Mouse (Mus musculus): ENCODE data around the gene Gal3st3. TPM values are rescaled to one million over a fixed set of nuclear protein-coding genes. Genes with fewer than 3 reads are reported as not detected.
A peak's percentile ranks its signal among the peaks of the same experiment; 100 is the strongest.

The Gal3st3 gene
- polyA plus RNA-seq (2015; fragmentation: Nextera tagmentation; extraction: Ambion mirVana), result 7.4 and 8.9 TPM in 2 replicates

- 5% methylated on average over 32 of the region's 32 CpGs for WGBS
- Histone ChIP-seq H3K4me1 (peaks cover 40% of the 10 kb centered on the region), H3K9me3 (no peaks in the 10 kb centered on the region), H3K36me3 (peaks cover 4% of the 10 kb centered on the region), H3K27me3 (no peaks in the 10 kb centered on the region), H3K4me2 (peak within 1 kb of the TSS; percentile 85), H3K27ac (peak within 1 kb of the TSS; percentile 55; the same call in 1 of the 2 replicates), H3K4me3 (peak within 1 kb of the TSS; percentile 56), H3K9ac (peak within 1 kb of the TSS; percentile 78)
- ATAC-seq (ENCODE audit: insufficient number of reproducible peaks, insufficient read depth, low FRiP score, low TSS enrichment, low read depth), result no peak
These were observed at the start of gene Gal3st3 for GRCm38 (mm10) chr19:5297903-5298800. Gal3st3 (plus strand) TSS chr19:5298331.

DNA sequence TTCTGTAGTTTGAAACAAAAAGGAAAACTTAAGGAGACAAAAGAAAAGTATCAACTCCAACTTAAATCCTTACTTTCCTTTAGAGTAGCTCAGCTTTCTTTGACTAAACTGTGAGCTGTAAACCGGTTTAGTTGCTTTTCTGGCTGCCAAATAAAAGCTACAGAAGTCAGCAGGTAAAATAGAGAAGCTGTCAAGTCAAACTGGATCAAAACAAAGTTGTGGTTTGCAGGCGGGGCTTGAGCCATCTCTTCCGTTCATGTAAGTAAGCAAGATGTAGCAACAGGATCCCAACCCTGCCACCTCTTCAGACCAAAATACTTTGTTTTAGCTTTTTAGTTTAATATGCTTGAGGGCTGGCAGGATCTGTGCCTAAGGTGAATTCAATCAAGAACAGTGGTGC lies 41.0 kb upstream of the Gal3st3 start:
- ATAC-seq (ENCODE audit: insufficient number of reproducible peaks, insufficient read depth, low FRiP score, low TSS enrichment, low read depth), result no peak
- H3K9me3 ChIP-seq, result no peaks in the 10 kb centered on the region
- H3K4me1 ChIP-seq, result no peaks in the 10 kb centered on the region
- H3K4me3 ChIP-seq, result no peak overlapping the region
- H3K27me3 ChIP-seq, result no peaks in the 10 kb centered on the region
- no peak overlapping the region for H3K27ac ChIP-seq
- peaks cover 9% of the 10 kb centered on the region; the same call in 1 of the 2 replicates for H3K36me3 ChIP-seq
- WGBS, result 30% methylated on average over 3 of the region's 3 CpGs
- H3K9ac ChIP-seq, result no peak overlapping the region
- H3K4me2 ChIP-seq, result no peak overlapping the region

DNA sequence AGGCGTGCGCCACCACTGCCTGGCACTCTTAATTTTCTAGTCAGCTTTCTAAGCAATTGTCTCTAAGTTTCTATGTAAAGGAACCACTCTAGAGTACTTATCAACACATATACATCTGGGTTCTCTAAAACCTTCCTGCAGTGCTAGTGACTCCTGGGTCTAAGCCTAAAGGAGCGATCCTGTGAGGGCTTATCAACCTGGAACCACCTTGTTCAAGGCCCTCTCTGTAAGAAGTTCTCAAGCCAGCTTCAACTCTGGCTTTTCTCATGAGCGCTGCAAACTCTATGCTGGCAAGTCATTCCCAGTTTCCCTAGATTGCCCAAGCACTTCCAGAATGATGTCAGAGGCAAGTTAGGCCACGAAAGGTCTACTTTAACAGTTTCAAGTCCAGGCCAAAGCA lies 31.1 kb upstream of the Gal3st3 start:
- Histone ChIP-seq H3K36me3 (0 out of 2 replicates have a peak, but pooled peaks cover 2% of the 10 kb centered on the region), H3K27ac (no peak overlapping the region), H3K9me3 (no peaks in the 10 kb centered on the region), H3K4me2 (no peak overlapping the region), H3K4me1 (peaks cover 22% of the 10 kb centered on the region), H3K27me3 (no peaks in the 10 kb centered on the region), H3K9ac (no peak overlapping the region), H3K4me3 (no peak overlapping the region)
- ATAC-seq (ENCODE audit: insufficient number of reproducible peaks, insufficient read depth, low FRiP score, low TSS enrichment, low read depth), result no peak
- 97% methylated on average over 5 of the region's 5 CpGs for WGBS

DNA sequence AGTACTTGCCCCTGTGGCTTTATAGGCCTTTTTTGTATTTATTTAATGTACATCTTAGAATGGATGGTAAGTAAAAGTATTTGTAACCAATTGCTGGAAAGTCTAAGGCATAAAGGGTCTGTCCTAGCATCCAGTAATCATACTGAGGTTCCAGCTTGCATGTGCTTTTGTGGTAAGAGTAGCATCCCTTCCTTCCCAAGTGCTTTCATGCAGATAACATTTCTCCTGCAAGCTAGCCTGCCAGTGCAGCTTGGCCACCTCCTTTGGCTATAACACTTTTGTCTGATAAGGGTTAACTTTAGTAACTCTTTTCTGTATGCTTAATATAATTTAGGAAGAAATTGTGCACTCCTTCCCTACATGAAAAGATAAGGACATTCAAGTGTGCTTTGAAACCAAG lies 30.1 kb upstream of the Gal3st3 start:
- no peak overlapping the region for H3K4me3 ChIP-seq
- no peak overlapping the region for H3K27ac ChIP-seq
- no peaks in the 10 kb centered on the region for H3K27me3 ChIP-seq
- H3K9me3 ChIP-seq, result no peaks in the 10 kb centered on the region
- peaks cover 24% of the 10 kb centered on the region for H3K4me1 ChIP-seq
- H3K9ac ChIP-seq, result no peak overlapping the region
- 0 out of 2 replicates have a peak, but pooled peaks cover 2% of the 10 kb centered on the region for H3K36me3 ChIP-seq
- H3K4me2 ChIP-seq, result no peak overlapping the region
- no peak for ATAC-seq (ENCODE audit: insufficient number of reproducible peaks, insufficient read depth, low FRiP score, low TSS enrichment, low read depth)

- WGBS, result 85% methylated on average over 3 of the region's 3 CpGs
- H3K27me3 ChIP-seq, result no peaks in the 10 kb centered on the region
- H3K9ac ChIP-seq, result no peak overlapping the region
- no peaks in the 10 kb centered on the region for H3K9me3 ChIP-seq
- no peak overlapping the region for H3K4me2 ChIP-seq
- peaks cover 29% of the 10 kb centered on the region for H3K4me1 ChIP-seq
- H3K4me3 ChIP-seq, result no peak overlapping the region
- no peak for ATAC-seq (ENCODE audit: insufficient number of reproducible peaks, insufficient read depth, low FRiP score, low TSS enrichment, low read depth)
- H3K36me3 ChIP-seq, result peaks cover 3% of the 10 kb centered on the region
- no peak overlapping the region for H3K27ac ChIP-seq
These were observed 29.3 kb upstream of the Gal3st3 start for GRCm38 (mm10) chr19:5268875-5269274.

DNA sequence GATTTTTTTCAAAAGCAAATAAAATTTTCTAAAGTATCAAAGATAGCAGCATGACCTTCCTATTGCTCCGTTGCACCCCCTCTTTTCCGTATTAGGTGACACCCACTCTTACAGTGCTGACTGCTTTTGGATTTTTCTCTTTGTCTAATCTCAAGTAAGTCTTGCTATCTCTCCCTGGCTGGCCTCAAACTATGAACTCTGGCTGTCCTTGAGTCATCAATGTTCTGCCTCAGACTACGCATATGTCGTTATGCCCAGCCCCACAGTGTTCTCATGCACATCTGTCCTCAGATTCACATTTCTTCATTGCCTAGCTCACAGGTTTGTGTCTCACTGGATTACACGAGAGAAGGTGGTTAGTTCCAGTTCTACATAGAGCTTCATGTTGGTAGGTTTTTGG lies 28.7 kb upstream of the Gal3st3 start:
- Histone ChIP-seq H3K9me3 (no peaks in the 10 kb centered on the region), H3K27me3 (no peaks in the 10 kb centered on the region), H3K9ac (no peak overlapping the region), H3K36me3 (peaks cover 9% of the 10 kb centered on the region), H3K4me1 (peaks cover 34% of the 10 kb centered on the region), H3K4me2 (no peak overlapping the region), H3K4me3 (no peak overlapping the region), H3K27ac (no peak overlapping the region)
- ATAC-seq (ENCODE audit: insufficient number of reproducible peaks, insufficient read depth, low FRiP score, low TSS enrichment, low read depth), result no peak
- WGBS, result 87% methylated on average over 5 of the region's 5 CpGs

DNA sequence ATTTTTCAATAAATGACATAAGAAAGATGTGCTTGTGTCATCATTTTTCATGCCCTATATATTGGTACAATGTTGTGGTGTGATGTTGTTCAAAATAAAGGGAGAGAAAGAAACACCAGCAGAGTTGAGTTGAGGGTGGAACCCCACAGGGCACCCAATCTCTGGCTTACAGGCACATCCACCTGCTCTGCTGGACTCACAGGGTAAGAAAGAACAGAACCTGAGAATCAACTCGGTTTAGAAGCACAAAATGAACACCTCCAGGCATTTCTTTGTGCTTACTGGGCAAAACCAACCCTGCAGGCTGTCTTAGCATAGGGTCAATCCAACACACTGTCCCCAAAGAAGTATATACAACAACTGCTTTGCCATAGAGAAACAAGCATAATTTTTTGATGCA lies 26.7 kb upstream of the Gal3st3 start:
- H3K4me1 ChIP-seq, result peaks cover 34% of the 10 kb centered on the region
- H3K9me3 ChIP-seq, result no peaks in the 10 kb centered on the region
- peak overlapping the region; percentile 94 for H3K4me3 ChIP-seq
- H3K9ac ChIP-seq, result peak overlapping the region; percentile 95; the same call in 1 of the 2 replicates
- ATAC-seq (ENCODE audit: insufficient number of reproducible peaks, insufficient read depth, low FRiP score, low TSS enrichment, low read depth), result no peak
- no peaks in the 10 kb centered on the region for H3K27me3 ChIP-seq
- 38% methylated on average over 1 of the region's 1 CpGs for WGBS
- peak overlapping the region; percentile 91 for H3K4me2 ChIP-seq
- no peak overlapping the region for H3K27ac ChIP-seq
- H3K36me3 ChIP-seq, result peaks cover 28% of the 10 kb centered on the region

DNA sequence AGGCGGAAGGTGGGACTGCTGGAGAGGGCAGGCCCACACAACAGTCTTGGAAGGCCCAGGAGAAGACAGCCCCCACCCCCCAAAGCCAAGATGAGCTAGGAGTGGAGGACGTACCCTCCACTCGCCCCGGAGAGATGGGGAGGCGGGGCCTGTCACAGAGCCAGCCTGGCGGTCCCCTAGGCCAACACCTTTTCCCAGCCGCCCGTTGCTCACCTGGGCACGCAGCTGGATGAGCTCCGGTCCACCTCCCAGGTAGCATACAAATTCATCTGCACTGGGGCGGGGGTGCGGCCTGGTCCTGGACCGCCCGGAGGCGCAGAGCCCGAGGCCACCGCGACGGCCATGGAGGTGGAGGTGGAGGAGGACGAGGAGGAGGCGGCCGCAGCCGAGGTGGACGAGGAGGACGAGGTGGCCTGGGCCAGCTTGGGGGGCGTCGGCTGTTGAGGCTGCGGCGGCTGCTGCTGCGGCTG lies 25.8 kb upstream of the Gal3st3 start:
- Histone ChIP-seq H3K36me3 (peaks cover 33% of the 10 kb centered on the region), H3K4me1 (peaks cover 34% of the 10 kb centered on the region), H3K4me3 (peak overlapping the region; percentile 94), H3K9ac (peak overlapping the region; percentile 95), H3K27me3 (no peaks in the 10 kb centered on the region), H3K9me3 (no peaks in the 10 kb centered on the region), H3K4me2 (peak overlapping the region; percentile 91), H3K27ac (peak overlapping the region; percentile 95)
- ATAC-seq (ENCODE audit: insufficient number of reproducible peaks, insufficient read depth, low FRiP score, low TSS enrichment, low read depth), result peak; percentile 64
- under 1% methylated on average over 23 of the region's 30 CpGs for WGBS

GRCm38 (mm10) chr19:5272801-5273733 lies 25.1 kb upstream of the Gal3st3 start, which contains the start of gene Pacs1:
Pacs1 (minus strand) TSS chr19:5273119.
- peak; percentile 87 for ATAC-seq (ENCODE audit: insufficient number of reproducible peaks, insufficient read depth, low FRiP score, low TSS enrichment, low read depth)
- no peaks in the 10 kb centered on the region for H3K27me3 ChIP-seq
- H3K9ac ChIP-seq, result peak within 1 kb of the TSS; percentile 95
- under 1% methylated on average over 87 of the region's 97 CpGs for WGBS
- peaks cover 34% of the 10 kb centered on the region for H3K4me1 ChIP-seq
- no peaks in the 10 kb centered on the region for H3K9me3 ChIP-seq
- peaks cover 40% of the 10 kb centered on the region for H3K36me3 ChIP-seq
- H3K4me2 ChIP-seq, result peak within 1 kb of the TSS; percentile 91
- H3K27ac ChIP-seq, result peak within 1 kb of the TSS; percentile 95
- peak within 1 kb of the TSS; percentile 94 for H3K4me3 ChIP-seq

GRCm38 (mm10) chr19:5273916-5274315 lies 24.2 kb upstream of the Gal3st3 start:
- H3K4me3 ChIP-seq, result peak overlapping the region; percentile 94
- peak overlapping the region; percentile 91; the same call in 1 of the 2 replicates for H3K4me2 ChIP-seq
- H3K36me3 ChIP-seq, result peaks cover 49% of the 10 kb centered on the region
- 0 out of 2 replicates have a peak overlapping the region, but pooled peaks have one; percentile 95 for H3K9ac ChIP-seq
- H3K4me1 ChIP-seq, result peaks cover 34% of the 10 kb centered on the region
- 74% methylated on average over 4 of the region's 4 CpGs for WGBS
- H3K9me3 ChIP-seq, result no peaks in the 10 kb centered on the region
- no peaks in the 10 kb centered on the region for H3K27me3 ChIP-seq
- ATAC-seq (ENCODE audit: insufficient number of reproducible peaks, insufficient read depth, low FRiP score, low TSS enrichment, low read depth), result no peak
- H3K27ac ChIP-seq, result peak overlapping the region; percentile 95

GRCm38 (mm10) chr19:5274641-5275040 lies 23.5 kb upstream of the Gal3st3 start:
- no peak for ATAC-seq (ENCODE audit: insufficient number of reproducible peaks, insufficient read depth, low FRiP score, low TSS enrichment, low read depth)
- no peaks in the 10 kb centered on the region for H3K9me3 ChIP-seq
- peaks cover 33% of the 10 kb centered on the region for H3K4me1 ChIP-seq
- WGBS, result 90% methylated on average over 13 of the region's 13 CpGs
- 0 out of 2 replicates have a peak overlapping the region, but pooled peaks have one; percentile 27 for H3K9ac ChIP-seq
- peak overlapping the region; percentile 95 for H3K27ac ChIP-seq
- no peak overlapping the region for H3K4me2 ChIP-seq
- peaks cover 56% of the 10 kb centered on the region for H3K36me3 ChIP-seq
- no peaks in the 10 kb centered on the region for H3K27me3 ChIP-seq
- H3K4me3 ChIP-seq, result no peak overlapping the region

All from embryonic facial prominence, embryonic 13.5 days (tissue).